Mouse (Mus musculus): ENCODE results near the gene Bnipl.

Gene Bnipl

GRCm38 (mm10) chr3:95208286-95208685, 42.7 kb downstream of the Bnipl start:
- no peak for DNase-seq

GRCm38 (mm10) chr3:95203880-95204279, 47.1 kb downstream of the Bnipl start:
- no peak for DNase-seq

- DNase-seq: no peak
Measured at GRCm38 (mm10) chr3:95200562-95200961, 50.4 kb downstream of the Bnipl start.

GRCm38 (mm10) chr3:95200132-95200531, 50.9 kb downstream of the Bnipl start:
- DNase-seq: no peak

GRCm38 (mm10) chr3:95199101-95199500, 51.9 kb downstream of the Bnipl start:
- DNase-seq: no peak

- no peak for DNase-seq
Measured at GRCm38 (mm10) chr3:95195772-95196171, 55.2 kb downstream of the Bnipl start.

GRCm38 (mm10) chr3:95194721-95195135, 56.3 kb downstream of the Bnipl start:
- no peak for DNase-seq
